Mouse (Mus musculus) heart, postnatal 0 days (tissue): ENCODE results near the gene Znrd1. TPM values are rescaled to one million over a fixed set of nuclear protein-coding genes. Genes with fewer than 3 reads are reported as not detected.

ENCODE experiments used
- ATAC-seq: fragments of 200-750 bp; cut with Nextera tagmentation; 2 replicates; pipeline ENCODE4 v1.8.0; 2017; ENCODE audit warnings: low read depth, moderate number of reproducible peaks, moderate library complexity; ENCODE audit not compliant: insufficient read depth
- DNase-seq: peaks from one replicate; pipeline ENCODE4 v3.0.0-alpha.2; 2016; ENCODE audit warnings: low spot score
- H3K27ac ChIP-seq: fragments of 300-500 bp; sonication (generic); 2 replicates; pipeline ENCODE4 v1.5.1; 2014; ENCODE audit warnings: low read depth, mild to moderate bottlenecking
- H3K27me3 ChIP-seq: fragments of 300-500 bp; sonication (generic); 2 replicates; pipeline ENCODE4 v1.6.1; 2014; ENCODE audit warnings: low read length, mixed read lengths; ENCODE audit not compliant: control insufficient read depth, insufficient read depth
- H3K36me3 ChIP-seq: fragments of 300-500 bp; sonication (generic); replicated peaks from 2 replicates; pipeline ENCODE4 v1.6.1; 2014; ENCODE audit warnings: low read length, mixed read lengths; ENCODE audit not compliant: control insufficient read depth, insufficient read depth
- H3K4me1 ChIP-seq: fragments of 300-500 bp; sonication (generic); 2 replicates; pipeline ENCODE4 v1.6.1; 2014; ENCODE audit warnings: antibody characterized with exemption; ENCODE audit not compliant: control insufficient read depth, insufficient read depth
- H3K4me2 ChIP-seq: fragments of 300-500 bp; sonication (generic); 2 replicates; pipeline ENCODE4 v1.6.1; 2014; ENCODE audit warnings: low read depth, mild to moderate bottlenecking, low read length, moderate library complexity
- H3K4me3 ChIP-seq: fragments of 300-500 bp; sonication (generic); 2 replicates; pipeline ENCODE4 v1.5.1; 2014; ENCODE audit warnings: low read depth, low read length
- H3K9ac ChIP-seq: fragments of 300-500 bp; sonication (generic); replicated peaks from 2 replicates; pipeline ENCODE4 v1.6.1; 2014; ENCODE audit warnings: low read depth, low read length, mixed read lengths
- H3K9me3 ChIP-seq: fragments of 300-500 bp; sonication (generic); replicated peaks from 2 replicates; pipeline ENCODE4 v1.6.1; 2016; ENCODE audit warnings: low read length; ENCODE audit not compliant: control insufficient read depth
- CTCF ChIP-seq: IDR thresholded peaks from 2 replicates; pipeline ENCODE4 v1.5.1; 2016; ENCODE audit warnings: antibody characterized with exemption, control low read depth, low read depth
- EP300 ChIP-seq: IDR thresholded peaks from 2 replicates; pipeline ENCODE4 v1.6.1; 2016; ENCODE audit warnings: antibody characterized with exemption, low read depth
- WGBS: fragments of 180-500 bp; shearing (Covaris S2); extraction: QIAGEN DNeasy Blood & Tissue Kit; methylation state at CpG from one replicate; pipeline ENCODE4 v1.1.7; 2014; 5-methylcytosine and 5-hydroxymethylcytosine counted together
- polyA plus RNA-seq: library from polyadenylated mRNA; unstranded; fragments of >200 nt; fragmentation: Nextera tagmentation; extraction: Ambion mirVana; gene quantifications from 2 replicates; pipeline ENCODE4 v1.2.1, GENCODE M21; 2015
- total RNA-seq: library from RNA; depleted of rRNA; stranded (reverse); fragments of >200 nt; gene quantifications from 2 replicates; pipeline ENCODE4 v1.2.3, GENCODE M21; 2014; ENCODE audit warnings: low replicate concordance; rRNA removed

The Znrd1 gene
- total and polyA plus RNA-seq, 2 experiments from 2014 or later = 13.4 to 33.6 TPM

DNA sequence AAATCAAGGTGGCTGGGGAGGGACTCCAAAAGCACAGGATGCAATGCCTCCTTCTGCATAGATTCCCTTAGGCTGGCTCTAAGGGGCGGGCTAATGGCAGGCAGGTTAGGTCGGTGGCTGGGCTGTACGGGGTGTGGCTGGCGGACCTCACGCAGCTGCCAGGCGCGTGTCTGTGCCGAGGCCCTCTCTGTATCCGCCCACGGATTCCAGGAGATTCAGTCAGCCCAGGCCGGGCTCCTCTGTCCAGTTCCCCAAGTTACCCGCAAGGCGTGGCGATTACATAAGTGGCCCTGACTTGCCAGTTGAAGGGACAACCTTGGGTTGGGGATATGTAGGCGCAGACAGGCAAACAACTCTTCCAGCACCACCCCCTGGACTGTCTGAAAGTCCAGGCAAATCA, 38.1 kb downstream of the Znrd1 start:
- Histone ChIP-seq H3K4me3 (no peak overlapping the region), H3K9ac (no peak overlapping the region), H3K27me3 (peaks cover 21% of the 10 kb centered on the region; the same call in 1 of the 2 replicates), H3K9me3 (no peaks in the 10 kb centered on the region), H3K36me3 (no peaks in the 10 kb centered on the region), H3K27ac (no peak overlapping the region), H3K4me1 (no peaks in the 10 kb centered on the region), H3K4me2 (no peak overlapping the region)
- TF ChIP-seq EP300 (no peak), CTCF (no peak)
- DNase-seq = no peak
- no peak for ATAC-seq
- WGBS = 46% methylated on average over 15 of the region's 15 CpGs

DNA sequence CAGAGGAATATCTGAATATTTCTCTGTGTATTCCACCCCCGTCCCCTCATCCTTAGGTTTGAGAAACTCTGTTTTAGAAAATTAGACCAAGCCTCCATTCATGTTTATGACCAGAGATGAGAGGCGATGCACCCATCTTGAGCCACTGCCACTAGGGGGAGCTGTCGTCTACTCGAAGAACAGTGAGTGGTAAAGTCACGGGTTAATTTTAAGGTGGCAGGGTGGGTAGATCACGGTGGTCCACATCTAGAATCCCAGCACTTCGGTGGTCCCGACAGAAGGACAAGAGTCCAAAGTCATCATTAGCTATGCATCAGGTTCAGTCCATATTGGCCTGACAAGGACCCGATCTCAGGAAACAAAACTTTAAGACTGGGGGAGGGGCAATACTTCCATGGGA, 43.3 kb downstream of the Znrd1 start:
- no peak overlapping the region for H3K27ac ChIP-seq
- H3K9ac ChIP-seq = no peak overlapping the region
- H3K9me3 ChIP-seq = no peaks in the 10 kb centered on the region
- H3K4me1 ChIP-seq = no peaks in the 10 kb centered on the region
- H3K4me3 ChIP-seq = no peak overlapping the region
- TF ChIP-seq EP300 (no peak), CTCF (peak; percentile 76)
- no peak for DNase-seq
- 11% methylated on average over 9 of the region's 9 CpGs for WGBS
- no peaks in the 10 kb centered on the region for H3K36me3 ChIP-seq
- no peak overlapping the region for H3K4me2 ChIP-seq
- H3K27me3 ChIP-seq = peaks cover 20% of the 10 kb centered on the region
- ATAC-seq = no peak

DNA sequence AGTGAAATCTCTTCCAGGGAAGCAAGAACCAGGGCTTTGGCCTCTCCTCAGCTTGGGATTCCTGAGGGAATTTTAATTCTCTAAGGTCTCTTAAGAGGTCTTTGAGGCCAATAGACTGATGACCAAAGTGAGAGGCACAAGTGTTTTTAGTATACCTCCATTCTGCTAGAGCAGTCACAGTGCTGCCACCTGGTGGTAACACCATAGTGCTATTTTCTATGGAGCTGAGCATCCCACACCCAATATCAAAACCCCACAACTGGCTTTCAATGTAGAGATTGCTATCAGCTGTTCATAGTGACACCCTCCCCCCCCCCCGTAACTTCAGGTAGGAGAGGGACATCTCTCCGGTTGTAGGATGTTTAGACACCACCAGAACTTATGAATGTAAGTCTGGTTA, 44.3 kb downstream of the Znrd1 start:
- H3K4me3 ChIP-seq = no peak overlapping the region
- H3K27ac ChIP-seq = no peak overlapping the region
- no peaks in the 10 kb centered on the region for H3K36me3 ChIP-seq
- H3K9ac ChIP-seq = no peak overlapping the region
- 15% methylated on average over 2 of the region's 2 CpGs for WGBS
- no peaks in the 10 kb centered on the region for H3K4me1 ChIP-seq
- peak; percentile 66 for DNase-seq
- no peak overlapping the region for H3K4me2 ChIP-seq
- peak; percentile 74 for TF ChIP-seq CTCF
- no peak for TF ChIP-seq EP300
- no peaks in the 10 kb centered on the region for H3K9me3 ChIP-seq
- H3K27me3 ChIP-seq = peaks cover 26% of the 10 kb centered on the region
- no peak for ATAC-seq

DNA sequence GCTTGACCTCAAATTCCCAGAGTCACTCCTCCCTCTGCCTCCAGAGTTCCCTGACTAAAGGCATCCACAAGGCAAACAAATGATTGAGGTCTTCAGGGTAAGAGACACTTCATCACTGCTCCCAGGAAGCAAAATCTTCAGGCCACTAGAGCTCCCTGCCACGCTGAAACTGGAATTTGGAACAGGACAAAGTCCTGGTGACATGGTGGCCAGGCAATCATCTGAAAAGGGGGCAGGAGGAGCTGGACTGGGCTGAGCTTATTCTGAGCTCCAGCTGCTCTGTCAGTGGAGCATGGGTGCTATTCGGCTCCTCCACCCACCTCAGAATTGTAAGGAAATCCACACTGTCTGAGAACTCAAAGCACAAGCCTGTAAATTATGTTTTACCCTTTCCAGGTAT, 46.3 kb downstream of the Znrd1 start:
- no peaks in the 10 kb centered on the region for H3K36me3 ChIP-seq
- no peak overlapping the region for H3K4me3 ChIP-seq
- H3K27ac ChIP-seq = no peak overlapping the region
- DNase-seq = no peak
- WGBS = 55% methylated on average over 2 of the region's 2 CpGs
- no peak overlapping the region for H3K4me2 ChIP-seq
- no peak for TF ChIP-seq CTCF
- TF ChIP-seq EP300 = no peak
- no peak for ATAC-seq
- H3K27me3 ChIP-seq = peaks cover 26% of the 10 kb centered on the region
- H3K9me3 ChIP-seq = no peaks in the 10 kb centered on the region
- no peak overlapping the region for H3K9ac ChIP-seq
- H3K4me1 ChIP-seq = no peaks in the 10 kb centered on the region

DNA sequence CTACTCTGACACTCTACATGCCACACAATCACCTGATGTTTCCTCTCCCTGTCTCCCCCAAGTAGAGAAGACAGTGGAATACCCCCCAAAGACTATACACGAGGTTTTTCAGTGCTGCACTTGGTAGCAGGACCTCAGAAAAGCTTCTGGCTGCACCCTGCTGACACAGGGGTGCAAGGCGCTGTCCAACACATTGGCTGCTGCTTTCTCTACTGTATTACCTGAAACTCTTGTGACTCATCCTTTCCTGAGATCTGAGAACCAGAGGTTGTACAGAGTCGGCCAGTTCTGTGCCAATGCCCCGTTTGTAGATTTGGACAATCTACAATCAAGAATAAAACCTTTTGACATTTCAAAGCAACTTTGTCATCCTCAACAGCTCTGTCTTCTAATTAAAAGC, 48.6 kb downstream of the Znrd1 start:
- DNase-seq (no peak), ATAC-seq (no peak)
- no peaks in the 10 kb centered on the region for H3K9me3 ChIP-seq
- no peaks in the 10 kb centered on the region for H3K36me3 ChIP-seq
- WGBS = 33% methylated on average over 4 of the region's 4 CpGs
- H3K9ac ChIP-seq = no peak overlapping the region
- no peak for TF ChIP-seq CTCF
- no peak for TF ChIP-seq EP300
- no peak overlapping the region for H3K27ac ChIP-seq
- H3K27me3 ChIP-seq = peaks cover 11% of the 10 kb centered on the region
- H3K4me1 ChIP-seq = no peaks in the 10 kb centered on the region
- no peak overlapping the region for H3K4me2 ChIP-seq
- no peak overlapping the region for H3K4me3 ChIP-seq

DNA sequence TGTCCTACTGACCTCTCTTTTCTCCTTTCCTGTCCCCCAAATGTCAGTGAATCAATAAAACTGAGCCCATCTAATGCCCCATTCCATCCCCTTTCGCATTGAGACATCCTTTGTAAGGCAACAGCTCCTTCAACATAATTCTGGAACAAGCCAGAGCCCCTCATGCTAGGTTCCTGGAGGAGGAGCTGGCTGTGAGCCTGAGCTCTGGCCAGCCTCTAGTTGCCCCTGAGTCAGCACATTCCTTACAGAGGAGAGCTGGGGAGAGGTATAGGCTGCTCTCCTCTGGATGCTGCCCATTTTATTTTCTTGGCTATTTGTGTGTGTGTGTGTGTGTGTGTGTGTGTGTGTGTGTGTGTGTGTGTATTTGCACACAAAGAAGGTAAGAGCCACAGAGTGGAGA, 50.1 kb downstream of the Znrd1 start:
- H3K4me2 ChIP-seq = no peak overlapping the region
- H3K27ac ChIP-seq = no peak overlapping the region
- no peak overlapping the region for H3K4me3 ChIP-seq
- 48% methylated on average over 1 of the region's 1 CpGs for WGBS
- DNase-seq (no peak), ATAC-seq (no peak)
- H3K27me3 ChIP-seq = peaks cover 8% of the 10 kb centered on the region
- H3K36me3 ChIP-seq = no peaks in the 10 kb centered on the region
- H3K9me3 ChIP-seq = no peaks in the 10 kb centered on the region
- H3K9ac ChIP-seq = no peak overlapping the region
- no peak for TF ChIP-seq EP300
- TF ChIP-seq CTCF = no peak
- H3K4me1 ChIP-seq = no peaks in the 10 kb centered on the region

Other genes with a start within 250 kb of the Znrd1 start
- gene H2-M10.5, start 185.6 kb downstream of the Znrd1 start, total RNA-seq = not detected in 2 replicates
- gene H2-M10.5, start 185.6 kb downstream of the Znrd1 start, polyA plus RNA-seq = not detected in 2 replicates
- not detected in 2 replicates for gene H2-M10.6, start 146.4 kb downstream of the Znrd1 start, total RNA-seq
- gene H2-M10.6, start 146.4 kb downstream of the Znrd1 start, polyA plus RNA-seq = not detected in 2 replicates
- 11.4 and 13.8 TPM in 2 replicates for gene Trim26, start 121.4 kb downstream of the Znrd1 start, total RNA-seq
- gene Trim26, start 121.4 kb downstream of the Znrd1 start, polyA plus RNA-seq = 14.0 and 14.9 TPM in 2 replicates
- gene Trim15, start 91.3 kb downstream of the Znrd1 start, total RNA-seq = not detected in 2 replicates
- gene Trim15, start 91.3 kb downstream of the Znrd1 start, polyA plus RNA-seq = not detected in 2 replicates
- 0.15 TPM in 1 of 2 replicates, not detected in the other for gene Trim10, start 89.0 kb downstream of the Znrd1 start, total RNA-seq
- 0.63 and 0.97 TPM in 2 replicates for gene Trim10, start 89.0 kb downstream of the Znrd1 start, polyA plus RNA-seq
- not detected in 2 replicates for gene Trim40, start 68.4 kb downstream of the Znrd1 start, total RNA-seq
- not detected in 2 replicates for gene Trim40, start 68.4 kb downstream of the Znrd1 start, polyA plus RNA-seq
- not detected in 2 replicates for gene Trim31, start 60.4 kb downstream of the Znrd1 start, total RNA-seq
- not detected in 2 replicates for gene Trim31, start 60.4 kb downstream of the Znrd1 start, polyA plus RNA-seq
- 0.66 and 8.0 TPM in 2 replicates for gene Rnf39, start 15.6 kb downstream of the Znrd1 start, total RNA-seq
- gene Rnf39, start 15.6 kb downstream of the Znrd1 start, polyA plus RNA-seq = 0.16 TPM in 2 replicates
- gene Ppp1r11, start 6.8 kb downstream of the Znrd1 start, total RNA-seq = 22.3 and 29.6 TPM in 2 replicates
- gene Ppp1r11, start 6.8 kb downstream of the Znrd1 start, polyA plus RNA-seq = 84.0 and 84.4 TPM in 2 replicates
- gene Znrd1as, start within 50 bp of the Znrd1 start, total RNA-seq = 2.8 TPM in 1 of 2 replicates, not detected in the other
- gene Znrd1as, start within 50 bp of the Znrd1 start, polyA plus RNA-seq = 8.2 and 10.0 TPM in 2 replicates
- gene 2410137M14Rik, start 22.7 kb upstream of the Znrd1 start, total RNA-seq = not detected in 2 replicates
- 0.18 TPM in 1 of 2 replicates, not detected in the other for gene 2410137M14Rik, start 22.7 kb upstream of the Znrd1 start, polyA plus RNA-seq
- gene H2-M5, start 31.0 kb upstream of the Znrd1 start, total RNA-seq = not detected in 2 replicates
- 0.04 TPM in 1 of 2 replicates, not detected in the other for gene H2-M5, start 31.0 kb upstream of the Znrd1 start, polyA plus RNA-seq
- 12.5 and 14.7 TPM in 2 replicates for gene Zfp57, start 42.6 kb upstream of the Znrd1 start, total RNA-seq
- 9.2 and 10.0 TPM in 2 replicates for gene Zfp57, start 42.6 kb upstream of the Znrd1 start, polyA plus RNA-seq
- gene Mog, start 64.8 kb upstream of the Znrd1 start, total RNA-seq = not detected in 2 replicates
- not detected in 2 replicates for gene Mog, start 64.8 kb upstream of the Znrd1 start, polyA plus RNA-seq
- 4.8 and 6.7 TPM in 2 replicates for gene Gabbr1, start 87.4 kb upstream of the Znrd1 start, total RNA-seq
- gene Gabbr1, start 87.4 kb upstream of the Znrd1 start, polyA plus RNA-seq = 1.8 and 1.9 TPM in 2 replicates
- gene Olfr90, start 129.9 kb upstream of the Znrd1 start, total RNA-seq = not detected in 2 replicates
- not detected in 2 replicates for gene Olfr90, start 129.9 kb upstream of the Znrd1 start, polyA plus RNA-seq
- gene Olfr91, start 139.7 kb upstream of the Znrd1 start, total RNA-seq = not detected in 2 replicates
- not detected in 2 replicates for gene Olfr91, start 139.7 kb upstream of the Znrd1 start, polyA plus RNA-seq
- not detected in 2 replicates for gene Olfr92, start 161.5 kb upstream of the Znrd1 start, total RNA-seq
- gene Olfr92, start 161.5 kb upstream of the Znrd1 start, polyA plus RNA-seq = not detected in 2 replicates
- gene Olfr93, start 202.9 kb upstream of the Znrd1 start, total RNA-seq = not detected in 2 replicates
- gene Olfr93, start 202.9 kb upstream of the Znrd1 start, polyA plus RNA-seq = not detected in 2 replicates
- gene Ubd, start 235.3 kb upstream of the Znrd1 start, total RNA-seq = not detected in 2 replicates
- not detected in 2 replicates for gene Ubd, start 235.3 kb upstream of the Znrd1 start, polyA plus RNA-seq
- gene Olfr94, start 242.4 kb upstream of the Znrd1 start, total RNA-seq = not detected in 2 replicates
- not detected in 2 replicates for gene Olfr94, start 242.4 kb upstream of the Znrd1 start, polyA plus RNA-seq